Mouse (Mus musculus): ENCODE data around the gene Idi2.
"Not testable (repeated sequence)": the region's sequence is repeated elsewhere in the genome, so short reads cannot be mapped to it uniquely, and the experiment has no call there.

The Idi2 gene

GRCm38 (mm10) chr13:8952563-8952962 lies at the start of gene Idi2:
Gene Idi2, plus strand, starts transcription at chr13:8952863.
- not testable (repeated sequence) for DNase-seq (ENCODE audit: low spot score in 2 of 2)

DNA sequence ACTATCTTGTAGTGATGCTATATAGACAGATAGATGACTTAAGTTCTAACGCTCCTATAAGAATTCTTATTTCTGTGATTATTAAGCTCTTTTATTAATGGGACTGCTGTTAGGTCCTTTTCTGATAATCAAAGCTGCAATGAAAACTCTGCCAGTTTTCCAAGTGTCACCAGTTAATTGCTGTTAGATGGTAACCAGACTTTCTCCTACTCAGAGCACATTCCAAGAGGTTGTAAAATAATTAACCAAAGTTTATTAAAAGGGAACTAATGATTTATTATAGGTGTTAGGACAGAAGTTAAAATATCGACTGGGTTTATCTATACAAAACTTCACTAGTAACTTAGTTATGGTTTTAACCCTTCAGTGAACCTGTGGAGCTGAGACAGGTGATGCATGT lies 46.7 kb upstream of the Idi2 start:
- DNase-seq (ENCODE audit: low spot score in 2 of 2), result not testable (repeated sequence)

GRCm38 (mm10) chr13:8913890-8914289 lies 38.8 kb upstream of the Idi2 start:
- not testable (repeated sequence) for DNase-seq (ENCODE audit: low spot score in 2 of 2)

- no peak for DNase-seq (ENCODE audit: low spot score in 2 of 2)
Measured at GRCm38 (mm10) chr13:8933499-8933898, 19.2 kb upstream of the Idi2 start.

GRCm38 (mm10) chr13:8937611-8938140 lies 15.0 kb upstream of the Idi2 start:
- not testable (repeated sequence) for DNase-seq (ENCODE audit: low spot score in 2 of 2)

DNA sequence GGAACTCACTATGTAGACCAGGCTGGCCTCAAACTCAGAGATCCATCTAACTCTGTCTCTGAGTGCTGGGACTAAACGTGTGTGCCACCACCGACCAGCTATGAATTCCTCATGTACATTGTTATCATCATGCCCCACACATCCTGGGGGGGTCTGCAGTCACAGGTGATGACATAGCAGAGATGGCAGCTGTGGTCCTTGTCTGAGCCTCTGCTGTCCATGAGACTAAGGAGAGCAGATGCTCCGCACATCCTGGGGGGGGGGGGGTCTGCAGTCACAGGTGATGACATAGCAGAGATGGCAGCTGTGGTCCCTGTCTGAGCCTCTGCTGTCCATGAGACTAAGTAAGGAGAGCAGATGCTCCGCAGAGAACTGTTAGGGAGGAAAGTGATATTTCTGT lies 11.6 kb upstream of the Idi2 start:
- not testable (repeated sequence) for DNase-seq (ENCODE audit: low spot score in 2 of 2)

GRCm38 (mm10) chr13:8941701-8942100 lies 11.0 kb upstream of the Idi2 start:
- not testable (repeated sequence) for DNase-seq (ENCODE audit: low spot score in 2 of 2)

DNA sequence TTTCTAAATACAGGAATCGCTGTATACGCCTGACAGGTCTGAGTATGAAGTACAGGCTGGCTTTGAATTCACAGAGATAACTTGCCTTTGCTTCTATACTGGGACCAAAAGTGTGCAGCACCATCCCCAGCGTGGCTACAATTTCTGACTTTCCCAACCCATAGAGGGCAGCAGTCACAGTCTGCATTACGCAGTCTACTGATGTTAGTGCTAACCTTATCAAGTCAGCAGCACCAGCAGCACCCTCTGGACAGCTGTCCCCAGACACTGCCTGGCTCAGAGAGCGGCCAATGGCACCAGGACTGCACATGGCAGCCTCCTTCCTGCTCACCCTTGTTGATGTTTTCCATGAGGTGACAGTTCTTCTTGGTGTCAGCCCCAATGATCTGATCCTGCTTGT lies 8.8 kb upstream of the Idi2 start:
- not testable (repeated sequence) for DNase-seq (ENCODE audit: low spot score in 2 of 2)

- not testable (repeated sequence) for DNase-seq (ENCODE audit: low spot score in 2 of 2)
Measured at GRCm38 (mm10) chr13:8948131-8948530, 4.5 kb upstream of the Idi2 start, which contains the start of gene Gm9745. Gene Gm9745, minus strand, starts transcription at chr13:8948231.

- not testable (repeated sequence) for DNase-seq (ENCODE audit: low spot score in 2 of 2)
Measured at GRCm38 (mm10) chr13:8955127-8955526, 2.5 kb downstream of the Idi2 start.

DNA sequence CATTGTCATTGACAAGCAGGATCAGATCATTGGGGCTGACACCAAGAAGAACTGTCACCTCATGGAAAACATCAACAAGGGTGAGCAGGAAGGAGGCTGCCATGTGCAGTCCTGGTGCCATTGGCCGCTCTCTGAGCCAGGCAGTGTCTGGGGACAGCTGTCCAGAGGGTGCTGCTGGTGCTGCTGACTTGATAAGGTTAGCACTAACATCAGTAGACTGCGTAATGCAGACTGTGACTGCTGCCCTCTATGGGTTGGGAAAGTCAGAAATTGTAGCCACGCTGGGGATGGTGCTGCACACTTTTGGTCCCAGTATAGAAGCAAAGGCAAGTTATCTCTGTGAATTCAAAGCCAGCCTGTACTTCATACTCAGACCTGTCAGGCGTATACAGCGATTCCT lies 4.2 kb downstream of the Idi2 start:
- DNase-seq (ENCODE audit: low spot score in 2 of 2), result not testable (repeated sequence)

- DNase-seq (ENCODE audit: low spot score in 2 of 2), result not testable (repeated sequence)
Measured at GRCm38 (mm10) chr13:8959058-8959457, 6.4 kb downstream of the Idi2 start.

DNA sequence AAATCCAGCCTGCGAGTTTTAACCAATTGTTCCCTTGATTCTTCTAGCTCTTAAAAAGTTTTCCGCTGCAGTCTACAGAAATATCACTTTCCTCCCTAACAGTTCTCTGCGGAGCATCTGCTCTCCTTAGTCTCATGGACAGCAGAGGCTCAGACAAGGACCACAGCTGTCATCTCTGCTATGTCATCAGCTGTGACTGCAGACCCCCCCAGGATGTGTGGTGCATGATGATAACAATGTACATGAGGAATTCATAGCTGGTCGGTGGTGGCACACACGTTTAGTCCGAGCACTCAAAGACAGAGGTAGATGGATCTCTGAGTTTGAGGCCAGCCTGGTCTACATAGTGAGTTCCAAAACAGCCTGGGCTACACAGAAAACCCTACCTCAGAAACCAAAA lies 6.9 kb downstream of the Idi2 start:
- not testable (repeated sequence) for DNase-seq (ENCODE audit: low spot score in 2 of 2)

GRCm38 (mm10) chr13:8961128-8961888 lies 8.6 kb downstream of the Idi2 start:
- DNase-seq (ENCODE audit: low spot score in 2 of 2), result not testable (repeated sequence)

- not testable (repeated sequence) for DNase-seq (ENCODE audit: low spot score in 2 of 2)
Measured at GRCm38 (mm10) chr13:8962266-8962665, 9.6 kb downstream of the Idi2 start.

DNA sequence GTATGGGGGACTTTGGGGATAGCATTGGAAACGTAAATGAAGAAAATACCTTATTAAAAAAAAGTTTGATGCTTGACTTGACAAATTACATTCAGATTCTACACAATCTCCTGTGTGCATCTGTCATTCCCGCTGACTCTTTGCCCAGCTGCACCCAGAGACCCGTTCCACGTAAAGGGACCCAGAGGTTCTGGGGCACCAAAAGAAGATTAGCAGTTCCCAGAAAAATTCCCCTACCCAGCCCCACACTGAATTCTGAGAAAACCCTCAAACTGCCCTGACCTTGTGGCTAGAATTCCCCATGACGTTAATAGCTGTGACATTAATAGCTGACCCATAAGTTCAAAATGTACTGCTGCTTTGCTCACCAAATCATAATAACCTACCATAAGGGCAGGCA lies 12.6 kb downstream of the Idi2 start:
- no peak for DNase-seq (ENCODE audit: low spot score in 2 of 2)

GRCm38 (mm10) chr13:8967742-8968141 lies 15.1 kb downstream of the Idi2 start:
- DNase-seq (ENCODE audit: low spot score in 2 of 2), result no peak

DNA sequence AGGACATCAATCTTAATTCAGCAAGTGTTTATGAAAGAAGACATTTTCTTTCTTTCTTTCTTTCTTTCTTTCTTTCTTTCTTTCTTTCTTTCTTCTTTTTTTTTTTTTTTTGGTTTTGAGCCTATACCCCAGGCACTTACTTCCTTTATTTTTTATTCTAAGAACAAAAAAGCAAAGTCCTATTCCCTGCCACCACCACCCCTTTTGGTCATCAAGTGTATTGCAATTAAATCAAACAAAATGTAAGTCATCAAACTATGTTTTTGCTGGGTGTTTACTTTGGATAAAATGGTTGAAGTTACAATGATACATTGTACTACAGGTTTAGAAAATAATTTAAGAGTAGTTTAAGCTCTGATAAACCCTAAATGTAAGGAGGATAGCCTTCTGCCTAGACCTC lies 19.7 kb downstream of the Idi2 start:
- no peak for DNase-seq (ENCODE audit: low spot score in 2 of 2)

GRCm38 (mm10) chr13:8972972-8973371 lies 20.3 kb downstream of the Idi2 start:
- DNase-seq (ENCODE audit: low spot score in 2 of 2), result no peak

DNA sequence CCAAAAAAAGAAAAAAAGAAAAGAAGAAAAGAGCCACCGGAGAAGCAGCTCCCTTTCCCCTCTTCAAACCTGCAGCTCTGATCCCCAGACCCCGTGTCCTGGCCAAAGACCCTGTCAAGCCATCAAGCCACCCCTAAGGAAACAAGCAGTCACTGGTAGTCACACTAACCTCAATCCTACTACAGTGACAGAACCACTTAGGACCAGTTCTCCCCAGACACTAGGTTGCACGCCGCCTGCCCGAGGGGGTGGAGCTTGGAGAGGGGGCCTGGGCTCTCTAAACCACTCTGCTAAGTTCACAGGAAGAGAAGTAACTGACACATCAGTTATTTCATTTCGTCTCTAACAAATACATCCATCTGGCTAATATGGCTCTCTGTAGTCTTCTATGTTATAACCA lies 39.6 kb downstream of the Idi2 start:
- DNase-seq (ENCODE audit: low spot score in 2 of 2), result no peak

DNA sequence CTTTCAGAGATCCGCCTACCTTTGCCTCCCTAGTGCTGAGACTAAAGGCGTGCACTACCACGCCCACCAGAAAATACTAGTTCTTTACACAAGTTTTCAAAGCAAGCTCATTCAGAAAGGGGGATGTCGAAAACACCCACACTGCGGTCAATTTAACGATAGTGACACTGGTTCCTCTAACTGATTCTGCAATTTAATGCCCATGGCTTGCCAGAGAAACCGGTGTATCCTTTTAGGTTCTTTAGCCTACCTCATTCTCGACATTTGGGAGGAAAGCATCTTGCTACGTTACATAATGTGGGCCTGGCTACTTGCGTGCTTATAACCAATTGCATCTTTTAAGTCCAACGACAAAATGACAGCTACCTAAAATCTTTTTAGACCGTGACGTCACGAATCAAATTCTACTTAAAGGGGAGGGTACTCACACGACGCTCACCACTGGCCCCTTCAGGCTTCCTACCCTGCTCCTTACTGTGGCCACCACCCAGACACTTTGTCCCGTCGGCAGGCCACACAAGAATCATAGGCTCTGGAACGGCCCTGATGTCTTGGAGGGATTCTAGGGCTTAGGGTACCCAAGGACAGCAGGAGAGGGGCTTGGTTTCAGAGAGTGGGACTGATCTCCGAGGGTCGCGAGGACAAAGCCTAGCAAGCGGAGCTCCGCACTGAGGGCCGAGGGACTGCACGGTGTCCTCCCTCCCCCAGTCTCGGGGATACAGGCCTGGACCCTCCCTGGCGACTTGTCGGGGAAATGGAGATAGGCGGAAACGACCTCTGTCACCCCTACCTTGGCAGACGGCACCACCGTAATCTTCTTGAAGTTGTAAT lies 42.7 kb downstream of the Idi2 start:
- peak in 1 of 2 experiments; percentile 1 for DNase-seq (ENCODE audit: low spot score in 2 of 2)

DNA sequence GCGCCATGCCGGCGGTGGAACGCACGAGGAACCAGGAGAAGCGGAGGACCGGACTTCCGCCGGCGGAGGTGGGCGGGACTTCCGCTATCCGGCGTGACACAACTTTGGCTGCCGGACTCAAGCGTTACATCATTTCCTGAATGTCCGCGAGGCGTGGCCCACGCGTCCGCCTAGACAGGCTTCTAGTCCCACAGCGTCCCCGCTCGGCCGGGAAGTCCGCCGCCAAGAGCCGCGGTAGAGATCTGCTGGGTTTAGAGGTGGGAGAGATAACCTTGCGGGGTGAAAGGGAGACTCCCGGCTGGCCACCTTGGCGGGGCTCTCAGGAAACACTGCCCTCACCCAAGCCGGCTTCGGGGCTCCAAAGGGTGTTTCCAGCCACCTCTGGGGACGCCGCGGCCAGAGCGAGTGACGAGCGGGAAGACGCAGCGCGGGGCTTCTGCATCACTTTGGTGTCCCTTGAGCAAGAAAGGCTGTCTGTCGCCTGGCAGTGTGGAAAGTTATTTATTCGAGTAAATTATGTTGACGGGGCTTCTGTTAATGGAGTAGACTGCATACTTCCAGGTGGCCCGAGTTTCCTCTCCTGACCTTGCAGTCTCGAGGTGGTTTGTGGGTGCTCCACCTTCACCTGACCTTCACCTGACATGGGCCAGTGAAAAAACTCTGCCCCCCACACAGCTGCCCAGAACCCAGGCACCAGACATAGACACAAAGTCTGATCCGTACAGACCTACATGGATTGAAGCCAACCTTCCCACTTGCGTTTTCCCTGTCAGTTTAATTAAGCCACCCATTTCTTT lies 43.5 kb downstream of the Idi2 start, which contains the start of gene Gtpbp4:
Gtpbp4 (minus strand) TSS at position 94 of the 797 bp plus-strand sequence.
- peak; percentile 96 to 97 for DNase-seq (ENCODE audit: low spot score in 2 of 2)

Measured in spleen, postnatal 36 days (tissue).